Mouse (Mus musculus) C2C12 (cell line): Measurements from ENCODE around the gene Fbh1.

Experiments used
- CEBPB ChIP-seq: IDR thresholded peaks from one replicate; pipeline ENCODE4 v1.6.1; 2011; ENCODE audit warnings: low read depth, mild to moderate bottlenecking, control low read depth, moderate library complexity
- CTCF ChIP-seq: IDR thresholded peaks from one replicate; pipeline ENCODE4 v1.5.1; 2011; ENCODE audit not compliant: control insufficient read depth, insufficient read depth, insufficient read length
- FOSL1 ChIP-seq: IDR thresholded peaks from one replicate; pipeline ENCODE4 v1.8.0; 2011; ENCODE audit warnings: mild to moderate bottlenecking, low read length; ENCODE audit not compliant: poor library complexity, insufficient read depth, severe bottlenecking
- MAX ChIP-seq: IDR thresholded peaks from one replicate; pipeline ENCODE4 v1.6.1; 2011; ENCODE audit warnings: mild to moderate bottlenecking, control low read depth

GRCm38 (mm10) chr2:11718573-11718972 is 58.8 kb downstream of the Fbh1 start:
- TF ChIP-seq FOSL1 (no peak), CTCF (no peak), CEBPB (no peak), MAX (no peak)
